Mouse (Mus musculus): Measurements from ENCODE around the gene Dleu7. TPM values are rescaled to one million over a fixed set of nuclear protein-coding genes. Genes with fewer than 3 reads are reported as not detected.
A peak's percentile ranks its signal among the peaks of the same experiment; 100 is the strongest.

Gene Dleu7
- polyA plus RNA-seq, 1 experiment from 2014 or later, result 0.57 TPM

DNA sequence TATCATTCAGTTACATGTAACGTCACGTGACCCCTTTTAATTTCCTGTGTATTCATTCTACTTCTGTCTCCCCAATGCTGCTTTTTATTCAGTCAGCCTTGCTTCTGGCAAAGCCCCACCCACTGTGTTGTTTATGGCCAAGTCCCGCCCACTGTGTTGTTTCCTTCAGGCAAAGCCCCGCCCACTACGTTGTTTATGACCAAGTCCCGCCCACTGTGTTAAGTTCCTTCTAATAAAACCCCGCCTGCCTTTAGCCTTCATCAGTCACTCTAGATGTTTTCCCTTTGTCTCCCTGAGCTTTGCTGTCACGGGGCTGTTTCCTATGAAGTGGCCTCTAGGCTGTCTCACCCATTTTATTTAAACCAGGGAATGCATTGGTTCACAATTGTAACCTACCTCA, 38.5 kb downstream of the Dleu7 start:
- Histone ChIP-seq H3K27me3 (replicated peaks; ENCODE audit: control insufficient read depth, insufficient read depth, low read length) (no peaks in the 10 kb centered on the region), H3K4me3 (ENCODE audit: low read length) (no peak overlapping the region), H3K4me2 (ENCODE audit: low read depth, low read length) (no peak overlapping the region), H3K4me1 (ENCODE audit: control insufficient read depth, insufficient read depth, low read length) (no peaks in the 10 kb centered on the region), H3K9ac (ENCODE audit: low read depth, low read length) (no peak overlapping the region), H3K9me3 (ENCODE audit: control insufficient read depth, low read length) (no peaks in the 10 kb centered on the region), H3K27ac (ENCODE audit: low read length) (no peak overlapping the region), H3K36me3 (ENCODE audit: control insufficient read depth, insufficient read depth, low read length) (no peaks in the 10 kb centered on the region)
- 60% methylated on average over 8 of the region's 8 CpGs for WGBS
- no peak for ATAC-seq

DNA sequence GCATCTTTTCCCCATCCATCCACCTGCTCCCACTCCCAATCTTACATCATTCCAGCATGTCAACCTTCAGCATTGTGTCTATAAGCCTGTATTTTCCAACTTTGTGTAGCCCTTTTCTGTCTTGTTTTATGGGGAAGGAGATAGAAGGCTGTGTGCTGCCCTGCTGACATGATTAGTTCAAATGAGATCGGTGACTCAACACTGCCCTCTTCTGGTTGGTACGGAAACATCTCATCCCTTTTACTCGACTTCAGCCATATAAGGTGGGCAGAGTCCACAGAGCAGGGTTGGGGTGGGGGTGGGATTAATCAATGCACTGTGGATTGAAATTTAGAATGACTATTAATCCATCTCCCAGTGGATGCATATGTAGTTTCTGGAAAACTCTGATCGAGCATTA, 40.8 kb downstream of the Dleu7 start:
- WGBS, result 8% methylated on average over 4 of the region's 4 CpGs
- ATAC-seq, result peak; percentile 28; the same call in 1 of the 2 replicates

DNA sequence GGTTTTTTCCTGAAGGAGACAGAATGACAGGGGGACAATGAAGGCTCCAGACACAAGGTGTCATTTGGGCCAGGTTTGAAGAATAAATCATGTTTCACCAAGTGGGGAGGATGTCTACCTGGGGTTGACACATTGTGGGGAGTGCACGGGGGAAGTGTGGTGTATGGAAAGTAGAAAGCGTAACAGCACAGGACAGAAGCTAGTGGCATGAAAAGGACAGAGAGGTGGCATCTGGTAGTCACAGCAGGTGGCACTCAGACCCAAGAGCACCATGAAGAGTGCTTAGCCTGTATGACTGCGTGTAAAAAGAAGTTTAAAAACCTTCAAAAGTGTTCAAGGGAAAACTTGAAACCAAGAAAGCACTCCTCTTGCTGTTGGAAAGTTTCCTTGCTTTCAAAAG, 42.8 kb downstream of the Dleu7 start:
- ATAC-seq, result no peak
- H3K4me2 ChIP-seq (ENCODE audit: low read depth, low read length), result no peak overlapping the region
- WGBS, result 84% methylated on average over 3 of the region's 3 CpGs

More for the DNA sequence above, 40.8 kb downstream of the Dleu7 start:
- H3K36me3 ChIP-seq (ENCODE audit: control insufficient read depth, insufficient read depth, low read length), result no peaks in the 10 kb centered on the region
- H3K4me1 ChIP-seq (ENCODE audit: control insufficient read depth, insufficient read depth, low read length), result no peaks in the 10 kb centered on the region
- no peak overlapping the region for H3K4me2 ChIP-seq (ENCODE audit: low read depth, low read length)
- no peaks in the 10 kb centered on the region for H3K27me3 ChIP-seq (replicated peaks; ENCODE audit: control insufficient read depth, insufficient read depth, low read length)
- H3K4me3 ChIP-seq (ENCODE audit: low read length), result no peak overlapping the region
- H3K27ac ChIP-seq (ENCODE audit: low read length), result no peak overlapping the region
- H3K9ac ChIP-seq (ENCODE audit: low read depth, low read length), result no peak overlapping the region
- H3K9me3 ChIP-seq (ENCODE audit: control insufficient read depth, low read length), result no peaks in the 10 kb centered on the region

DNA sequence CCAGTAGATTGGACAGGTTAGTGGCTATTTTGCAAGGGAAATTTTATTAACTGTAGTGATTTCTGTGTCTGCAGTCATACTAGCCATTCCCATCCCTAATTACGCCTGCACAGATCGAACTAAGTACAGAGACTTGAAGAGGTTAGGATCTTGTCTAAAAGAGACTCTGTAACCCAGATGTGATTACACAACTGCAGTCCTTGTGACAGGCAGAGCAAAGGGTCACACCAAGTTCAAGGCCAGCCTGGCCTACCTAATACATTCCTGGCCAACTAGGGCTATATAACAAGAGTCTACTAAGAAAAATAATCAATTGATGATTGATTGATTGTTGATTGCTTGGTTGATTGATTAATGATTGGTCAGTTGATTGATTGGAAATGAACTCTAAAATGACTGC, 43.6 kb downstream of the Dleu7 start:
- Histone ChIP-seq H3K4me2 (ENCODE audit: low read depth, low read length) (no peak overlapping the region), H3K36me3 (ENCODE audit: control insufficient read depth, insufficient read depth, low read length) (no peaks in the 10 kb centered on the region)
- WGBS, result 81% methylated on average over 2 of the region's 2 CpGs

More for the DNA sequence above, 42.8 kb downstream of the Dleu7 start:
- H3K4me1 ChIP-seq (ENCODE audit: control insufficient read depth, insufficient read depth, low read length), result 0 out of 2 replicates have a peak, but pooled peaks cover 3% of the 10 kb centered on the region
- no peak overlapping the region for H3K9ac ChIP-seq (ENCODE audit: low read depth, low read length)
- no peaks in the 10 kb centered on the region for H3K36me3 ChIP-seq (ENCODE audit: control insufficient read depth, insufficient read depth, low read length)
- no peak overlapping the region for H3K4me3 ChIP-seq (ENCODE audit: low read length)
- no peaks in the 10 kb centered on the region for H3K27me3 ChIP-seq (replicated peaks; ENCODE audit: control insufficient read depth, insufficient read depth, low read length)
- H3K27ac ChIP-seq (ENCODE audit: low read length), result no peak overlapping the region
- no peaks in the 10 kb centered on the region for H3K9me3 ChIP-seq (ENCODE audit: control insufficient read depth, low read length)

DNA sequence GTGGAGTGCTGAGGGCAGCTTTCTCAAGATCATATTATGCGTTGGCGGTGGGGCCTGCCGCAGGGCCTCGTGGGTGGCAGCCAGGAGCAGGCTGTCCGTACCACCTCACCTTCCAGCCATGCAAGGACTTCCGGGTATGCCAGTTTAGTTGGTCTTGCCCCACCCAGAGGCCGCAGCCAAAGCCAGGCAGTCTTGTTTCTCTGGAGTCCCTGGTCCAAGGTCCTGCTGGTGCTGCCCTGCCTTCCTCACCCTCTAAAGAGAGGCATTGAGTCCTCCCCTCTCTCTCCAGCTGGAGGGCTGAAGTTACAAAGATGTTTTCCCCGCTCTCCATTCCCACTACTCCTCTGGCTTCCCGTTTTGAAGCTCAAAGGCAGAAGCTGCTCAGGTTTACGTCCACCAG, 44.1 kb downstream of the Dleu7 start:
- H3K27ac ChIP-seq (ENCODE audit: low read length), result no peak overlapping the region
- no peak; the same call in 1 of the 2 replicates for ATAC-seq
- no peak overlapping the region for H3K4me2 ChIP-seq (ENCODE audit: low read depth, low read length)
- no peaks in the 10 kb centered on the region for H3K9me3 ChIP-seq (ENCODE audit: control insufficient read depth, low read length)
- H3K4me1 ChIP-seq (ENCODE audit: control insufficient read depth, insufficient read depth, low read length), result 0 out of 2 replicates have a peak, but pooled peaks cover 3% of the 10 kb centered on the region
- WGBS, result 75% methylated on average over 10 of the region's 10 CpGs
- H3K9ac ChIP-seq (ENCODE audit: low read depth, low read length), result no peak overlapping the region
- no peak overlapping the region for H3K4me3 ChIP-seq (ENCODE audit: low read length)
- no peaks in the 10 kb centered on the region for H3K27me3 ChIP-seq (replicated peaks; ENCODE audit: control insufficient read depth, insufficient read depth, low read length)
- no peaks in the 10 kb centered on the region for H3K36me3 ChIP-seq (ENCODE audit: control insufficient read depth, insufficient read depth, low read length)

More for the DNA sequence above, 43.6 kb downstream of the Dleu7 start:
- 0 out of 2 replicates have a peak, but pooled peaks cover 3% of the 10 kb centered on the region for H3K4me1 ChIP-seq (ENCODE audit: control insufficient read depth, insufficient read depth, low read length)
- ATAC-seq, result no peak
- no peaks in the 10 kb centered on the region for H3K9me3 ChIP-seq (ENCODE audit: control insufficient read depth, low read length)
- H3K27ac ChIP-seq (ENCODE audit: low read length), result no peak overlapping the region
- no peak overlapping the region for H3K9ac ChIP-seq (ENCODE audit: low read depth, low read length)
- no peaks in the 10 kb centered on the region for H3K27me3 ChIP-seq (replicated peaks; ENCODE audit: control insufficient read depth, insufficient read depth, low read length)
- no peak overlapping the region for H3K4me3 ChIP-seq (ENCODE audit: low read length)

DNA sequence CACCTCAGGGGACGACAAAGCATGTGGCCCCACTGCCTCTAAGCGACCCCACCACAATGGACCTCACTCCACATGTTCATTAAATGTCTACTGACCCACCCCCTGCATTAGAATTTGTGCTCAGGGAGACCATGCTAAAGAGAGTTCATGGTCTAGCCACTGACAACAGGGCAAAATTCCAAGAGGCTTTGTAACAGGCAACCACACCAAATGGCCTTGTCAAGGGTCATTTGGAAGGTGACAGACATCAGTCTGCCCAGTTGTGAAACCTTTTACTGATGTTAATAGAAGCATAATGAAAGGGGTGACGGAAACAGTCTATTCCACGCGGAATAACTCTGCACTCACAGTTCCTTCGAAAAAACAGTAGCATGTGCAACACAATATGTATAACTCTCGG, 44.5 kb downstream of the Dleu7 start:
- no peaks in the 10 kb centered on the region for H3K27me3 ChIP-seq (replicated peaks; ENCODE audit: control insufficient read depth, insufficient read depth, low read length)
- H3K4me3 ChIP-seq (ENCODE audit: low read length), result no peak overlapping the region
- no peaks in the 10 kb centered on the region for H3K36me3 ChIP-seq (ENCODE audit: control insufficient read depth, insufficient read depth, low read length)
- 0 out of 2 replicates have a peak, but pooled peaks cover 3% of the 10 kb centered on the region for H3K4me1 ChIP-seq (ENCODE audit: control insufficient read depth, insufficient read depth, low read length)
- H3K9me3 ChIP-seq (ENCODE audit: control insufficient read depth, low read length), result no peaks in the 10 kb centered on the region
- no peak overlapping the region for H3K4me2 ChIP-seq (ENCODE audit: low read depth, low read length)
- 88% methylated on average over 7 of the region's 7 CpGs for WGBS
- no peak overlapping the region for H3K27ac ChIP-seq (ENCODE audit: low read length)
- no peak for ATAC-seq
- H3K9ac ChIP-seq (ENCODE audit: low read depth, low read length), result no peak overlapping the region

DNA sequence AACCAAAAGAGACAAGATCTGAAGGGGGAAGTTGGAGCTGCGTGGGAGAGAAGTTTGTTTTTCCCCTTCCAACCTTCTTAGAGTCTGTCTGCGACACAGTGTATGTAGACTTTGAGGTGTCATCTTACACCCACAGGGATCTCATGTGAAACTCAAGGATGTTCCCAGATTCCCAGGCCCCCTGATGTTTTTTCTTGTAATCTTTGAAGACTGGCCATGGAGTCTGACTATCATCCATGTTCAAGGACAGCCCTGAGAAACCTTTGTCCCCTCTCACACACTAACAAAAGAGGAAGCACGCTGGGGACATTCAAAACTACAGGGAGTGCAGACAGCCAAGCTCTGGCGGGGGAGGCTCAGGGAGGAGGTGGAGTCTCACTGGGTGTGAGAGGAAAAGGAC, 47.3 kb downstream of the Dleu7 start:
- Histone ChIP-seq H3K9me3 (ENCODE audit: control insufficient read depth, low read length) (no peaks in the 10 kb centered on the region), H3K4me2 (ENCODE audit: low read depth, low read length) (no peak overlapping the region), H3K4me1 (ENCODE audit: control insufficient read depth, insufficient read depth, low read length) (0 out of 2 replicates have a peak, but pooled peaks cover 3% of the 10 kb centered on the region), H3K9ac (ENCODE audit: low read depth, low read length) (no peak overlapping the region), H3K27ac (ENCODE audit: low read length) (no peak overlapping the region), H3K4me3 (ENCODE audit: low read length) (no peak overlapping the region), H3K27me3 (replicated peaks; ENCODE audit: control insufficient read depth, insufficient read depth, low read length) (no peaks in the 10 kb centered on the region), H3K36me3 (ENCODE audit: control insufficient read depth, insufficient read depth, low read length) (no peaks in the 10 kb centered on the region)
- no peak for ATAC-seq
- WGBS, result 19% methylated on average over 4 of the region's 4 CpGs

DNA sequence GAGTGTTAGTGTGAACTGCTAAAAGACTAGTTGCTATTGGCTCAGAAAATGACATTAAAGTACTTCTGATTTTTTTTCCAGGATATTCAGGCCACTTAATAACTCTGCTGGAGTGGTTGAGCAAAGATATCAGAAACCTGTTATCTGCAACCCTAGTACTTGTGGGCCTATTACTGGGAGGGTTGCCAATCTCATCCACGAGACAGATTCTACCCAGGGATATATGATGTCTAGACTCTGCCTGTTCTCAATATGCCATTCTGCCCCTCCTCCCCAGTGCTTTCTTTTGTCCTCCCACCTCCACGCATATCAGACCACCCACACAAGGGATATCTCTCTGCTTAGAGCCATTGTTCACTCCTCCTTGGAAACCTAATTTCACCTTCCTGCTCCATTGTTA, 49.3 kb downstream of the Dleu7 start:
- H3K4me1 ChIP-seq (ENCODE audit: control insufficient read depth, insufficient read depth, low read length), result 0 out of 2 replicates have a peak, but pooled peaks cover 3% of the 10 kb centered on the region
- H3K27me3 ChIP-seq (replicated peaks; ENCODE audit: control insufficient read depth, insufficient read depth, low read length), result no peaks in the 10 kb centered on the region
- no peak for ATAC-seq
- no peaks in the 10 kb centered on the region for H3K36me3 ChIP-seq (ENCODE audit: control insufficient read depth, insufficient read depth, low read length)
- H3K27ac ChIP-seq (ENCODE audit: low read length), result no peak overlapping the region
- H3K9ac ChIP-seq (ENCODE audit: low read depth, low read length), result no peak overlapping the region
- WGBS, result 74% methylated on average over 2 of the region's 2 CpGs
- no peak overlapping the region for H3K4me3 ChIP-seq (ENCODE audit: low read length)
- H3K4me2 ChIP-seq (ENCODE audit: low read depth, low read length), result no peak overlapping the region
- no peaks in the 10 kb centered on the region for H3K9me3 ChIP-seq (ENCODE audit: control insufficient read depth, low read length)

DNA sequence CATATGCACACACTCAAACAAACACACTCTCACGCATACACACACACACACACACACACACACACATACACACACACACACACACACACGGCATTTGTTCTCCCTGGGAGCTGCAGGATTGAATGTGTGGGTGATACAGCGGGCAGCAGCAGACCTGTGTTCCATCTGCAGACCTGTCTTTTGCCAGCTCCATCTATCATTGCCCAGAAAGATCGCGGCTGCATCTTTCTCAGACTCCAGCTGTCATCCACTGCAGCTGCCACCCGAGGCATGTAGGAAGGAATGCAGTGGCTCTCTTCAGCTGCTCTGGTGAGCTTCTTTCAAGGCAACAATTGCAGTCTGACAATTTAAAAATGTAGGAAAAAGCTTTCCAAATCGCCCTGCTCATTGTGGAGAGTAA, 56.9 kb downstream of the Dleu7 start:
- Histone ChIP-seq H3K27ac (ENCODE audit: low read length) (no peak overlapping the region), H3K27me3 (replicated peaks; ENCODE audit: control insufficient read depth, insufficient read depth, low read length) (no peaks in the 10 kb centered on the region), H3K4me3 (ENCODE audit: low read length) (no peak overlapping the region), H3K36me3 (ENCODE audit: control insufficient read depth, insufficient read depth, low read length) (no peaks in the 10 kb centered on the region), H3K4me1 (ENCODE audit: control insufficient read depth, insufficient read depth, low read length) (no peaks in the 10 kb centered on the region), H3K9me3 (ENCODE audit: control insufficient read depth, low read length) (no peaks in the 10 kb centered on the region), H3K9ac (ENCODE audit: low read depth, low read length) (no peak overlapping the region), H3K4me2 (ENCODE audit: low read depth, low read length) (no peak overlapping the region)
- WGBS, result 41% methylated on average over 7 of the region's 7 CpGs
- ATAC-seq, result no peak

DNA sequence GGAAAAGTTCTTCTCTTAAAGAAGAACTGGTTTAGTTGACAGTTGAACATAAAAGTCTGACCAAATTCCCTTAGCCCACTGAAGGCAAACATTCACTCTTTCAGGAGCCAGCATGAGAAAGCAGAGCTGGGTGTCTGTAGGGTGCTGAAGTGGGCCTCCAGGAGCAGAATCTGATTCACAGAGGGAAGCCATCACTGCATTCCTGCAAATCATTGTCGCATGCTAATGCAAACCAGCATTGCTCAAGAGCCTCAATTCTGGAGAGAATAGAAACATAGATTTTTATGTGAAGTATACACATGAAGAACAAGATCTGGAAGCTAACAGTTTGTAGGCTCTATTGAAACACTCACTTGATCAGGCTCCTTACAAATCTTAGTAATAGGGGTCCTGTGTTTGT, 57.6 kb downstream of the Dleu7 start:
- Histone ChIP-seq H3K4me3 (ENCODE audit: low read length) (no peak overlapping the region), H3K4me2 (ENCODE audit: low read depth, low read length) (no peak overlapping the region), H3K9me3 (ENCODE audit: control insufficient read depth, low read length) (no peaks in the 10 kb centered on the region), H3K27ac (ENCODE audit: low read length) (no peak overlapping the region), H3K9ac (ENCODE audit: low read depth, low read length) (no peak overlapping the region), H3K36me3 (ENCODE audit: control insufficient read depth, insufficient read depth, low read length) (no peaks in the 10 kb centered on the region), H3K4me1 (ENCODE audit: control insufficient read depth, insufficient read depth, low read length) (no peaks in the 10 kb centered on the region), H3K27me3 (replicated peaks; ENCODE audit: control insufficient read depth, insufficient read depth, low read length) (no peaks in the 10 kb centered on the region)
- 45% methylated on average over 1 of the region's 1 CpGs for WGBS
- no peak for ATAC-seq
